Mouse (Mus musculus) cerebellum, adult 2 months (tissue): ENCODE results near the gene Tmem163.

Experiments
- CTCF ChIP-seq: fragments of 200-500 bp; IDR thresholded peaks from 2 replicates; pipeline ENCODE4 v1.5.1; 2011; ENCODE audit warnings: low read depth, mild to moderate bottlenecking, control low read depth, low read length, moderate library complexity, borderline replicate concordance; ENCODE audit not compliant: insufficient read depth
- POLR2A ChIP-seq: fragments of 200-500 bp; IDR thresholded peaks from 2 replicates; pipeline ENCODE4 v1.6.1; 2011; ENCODE audit warnings: low read length, control low read depth, borderline replicate concordance; ENCODE audit not compliant: insufficient read depth

DNA sequence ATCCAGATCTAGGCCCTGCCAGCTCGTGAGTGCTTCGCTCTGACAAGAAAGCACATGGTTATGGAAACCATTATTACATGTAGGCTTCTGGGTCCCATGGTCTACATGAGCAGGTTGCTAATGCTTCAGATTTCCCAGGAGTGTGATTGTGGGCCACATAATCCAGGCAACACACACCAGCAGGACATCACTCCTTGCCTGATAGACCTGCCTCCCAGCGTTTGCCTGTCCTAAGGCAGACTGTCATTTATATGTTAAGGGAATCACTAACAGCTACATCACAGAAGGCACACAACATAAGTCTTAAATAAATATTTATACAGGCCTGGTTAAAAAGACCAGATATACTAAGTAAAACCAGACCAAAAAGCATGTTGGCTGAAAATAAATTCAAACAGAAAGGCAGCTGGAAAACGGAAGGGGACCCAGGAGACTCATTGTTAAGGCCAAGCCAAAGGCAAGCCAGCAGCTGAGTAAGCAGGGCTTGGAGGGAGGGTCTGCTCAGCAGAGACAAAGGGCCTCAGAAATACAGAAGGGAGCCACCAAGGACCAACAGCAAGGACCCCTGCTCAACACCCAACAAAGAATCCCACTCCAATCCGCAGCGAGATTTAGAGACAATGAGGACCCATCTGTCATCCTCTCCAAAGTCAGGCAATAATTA is 123.4 kb downstream of the Tmem163 start:
- TF ChIP-seq CTCF (no peak), POLR2A (no peak)
